Mouse (Mus musculus) adrenal gland, adult 18-20 months (tissue): ENCODE measurements around the gene Krt7. TPM values are rescaled to one million over a fixed set of nuclear protein-coding genes. Genes with fewer than 3 reads are reported as not detected.

Experiments
- DNase-seq, 2 experiments: peaks; one replicate each; pipeline ENCODE4 v3.0.0; 2021 to 2022; ENCODE audit warnings: low spot score in 2 of 2
- microRNA-seq, 2 experiments: library from miRNA; unstranded; fragments of <30 nt; microRNA quantifications; one replicate each; pipeline ENCODE4 v1.2.0; 2021; ENCODE audit warnings: borderline number of aligned reads in 2 of 2
- total RNA-seq, 2 experiments: library from RNA; stranded (reverse); gene quantifications; 1 replicate in 1 of 2; 2 replicates in 1 of 2; pipeline ENCODE4 v1.2.3; 2021

Krt7 gene
- total RNA-seq, 2 experiments from 2014 or later: 1.4 to 2.6 TPM

DNA sequence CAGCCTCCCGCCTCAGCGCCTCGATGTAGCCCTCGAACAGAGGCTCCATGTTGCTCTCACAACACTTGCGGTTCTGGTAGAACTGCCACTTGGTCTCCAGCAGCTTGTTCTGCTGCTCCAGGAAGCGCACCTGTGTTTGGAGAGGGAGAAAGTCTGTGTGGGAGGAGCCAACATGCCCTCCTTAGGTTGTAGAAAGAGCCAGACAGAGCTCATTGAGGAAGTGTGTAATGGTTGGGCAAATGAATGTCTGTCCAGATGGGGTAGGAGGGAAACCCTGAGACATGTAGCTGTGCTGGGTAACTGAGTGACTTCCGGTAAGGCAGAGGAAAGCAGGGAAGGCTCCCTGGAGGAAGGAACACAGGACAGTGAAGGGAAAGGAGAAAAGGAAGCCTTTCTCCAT is 25.8 kb downstream of the Krt7 start:
- no peak for DNase-seq

DNA sequence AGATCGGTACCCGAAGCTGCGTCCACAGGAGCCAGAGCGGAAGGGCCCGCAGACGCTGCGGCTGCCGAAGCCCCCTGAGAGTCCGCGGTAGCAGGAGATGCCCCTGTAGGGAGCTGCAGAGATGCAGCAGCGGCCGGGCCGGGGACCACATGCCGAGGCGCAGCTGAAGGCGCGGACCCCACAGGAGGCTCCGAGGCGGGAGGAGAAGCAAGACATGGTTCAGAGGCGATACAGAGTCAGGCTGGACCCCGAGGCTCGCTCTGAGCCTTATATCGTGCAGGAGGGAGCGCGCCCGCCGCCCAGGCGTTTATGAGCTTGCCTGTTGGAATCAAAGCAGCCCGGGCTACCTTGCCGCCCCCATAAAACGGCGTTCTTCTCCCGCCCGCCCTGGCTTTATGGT is 27.7 kb downstream of the Krt7 start, which contains the start of gene Krt87:
Gene Krt87, minus strand, starts transcription at position 250 of the 400 bp plus-strand sequence.
- DNase-seq: no peak

GRCm38 (mm10) chr15:101440837-101441236 is 30.0 kb downstream of the Krt7 start:
- DNase-seq: no peak

GRCm38 (mm10) chr15:101446572-101446971 is 35.7 kb downstream of the Krt7 start:
- DNase-seq: no peak

GRCm38 (mm10) chr15:101447444-101447843 is 36.6 kb downstream of the Krt7 start, which contains the start of gene Krt88:
Gene Krt88 (plus strand): TSS chr15:101447744.
- no peak for DNase-seq

DNA sequence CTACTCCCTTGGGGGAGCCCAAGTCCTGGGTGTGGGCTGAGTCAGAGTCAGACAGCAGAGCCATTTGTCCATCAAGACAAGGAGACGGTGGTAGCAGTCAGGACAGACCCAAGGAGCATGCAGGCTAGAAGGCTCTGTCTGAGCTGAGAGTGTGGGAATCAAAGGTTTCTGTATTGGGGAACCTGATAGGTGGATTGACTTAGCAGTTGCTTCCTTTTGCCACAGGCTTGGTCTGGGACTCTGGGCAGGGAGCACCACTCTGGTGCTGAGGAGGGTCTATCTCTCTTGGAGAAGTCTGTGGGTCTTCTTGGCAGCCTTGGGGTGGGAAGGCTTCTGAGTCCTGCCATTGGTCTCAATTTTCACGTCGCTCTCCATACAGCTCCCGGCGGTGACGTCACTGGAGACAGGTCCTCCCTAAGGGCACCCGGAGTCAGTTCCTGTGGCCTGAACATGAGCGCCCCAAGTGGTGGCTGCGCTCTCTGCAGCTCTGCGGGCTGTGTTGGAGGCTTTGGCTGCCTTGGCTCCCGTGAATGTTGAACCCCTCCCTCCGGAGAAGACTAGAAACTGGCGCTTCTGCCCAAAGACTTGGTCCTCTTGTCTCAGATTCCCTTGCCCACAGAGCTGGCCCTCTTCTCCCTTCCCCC is 42.4 kb downstream of the Krt7 start:
- peak; percentile 79 to 82 for DNase-seq

DNA sequence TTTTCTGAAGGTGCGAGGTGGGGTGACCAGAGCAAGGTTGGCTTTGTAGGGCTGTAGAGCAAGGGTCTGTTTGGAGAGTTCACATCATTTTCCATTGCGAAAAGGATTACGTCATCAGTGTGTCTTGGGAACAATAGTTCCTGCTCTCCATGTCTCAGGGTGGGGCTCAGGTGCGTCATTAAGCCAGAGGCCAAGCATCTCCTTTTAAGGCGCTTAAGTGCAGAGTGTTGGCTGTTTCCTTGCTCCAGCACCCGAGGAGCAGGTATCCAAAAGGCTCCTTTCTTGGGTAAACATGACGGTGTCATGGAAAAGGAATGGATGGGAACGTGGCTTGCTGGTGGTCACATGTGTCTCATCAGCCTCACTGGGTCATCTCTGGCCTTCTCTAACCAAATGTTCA is 43.9 kb downstream of the Krt7 start:
- no peak for DNase-seq

GRCm38 (mm10) chr15:101455292-101455691 is 44.4 kb downstream of the Krt7 start:
- no peak for DNase-seq

GRCm38 (mm10) chr15:101455891-101456290 is 45.0 kb downstream of the Krt7 start:
- no peak for DNase-seq

DNA sequence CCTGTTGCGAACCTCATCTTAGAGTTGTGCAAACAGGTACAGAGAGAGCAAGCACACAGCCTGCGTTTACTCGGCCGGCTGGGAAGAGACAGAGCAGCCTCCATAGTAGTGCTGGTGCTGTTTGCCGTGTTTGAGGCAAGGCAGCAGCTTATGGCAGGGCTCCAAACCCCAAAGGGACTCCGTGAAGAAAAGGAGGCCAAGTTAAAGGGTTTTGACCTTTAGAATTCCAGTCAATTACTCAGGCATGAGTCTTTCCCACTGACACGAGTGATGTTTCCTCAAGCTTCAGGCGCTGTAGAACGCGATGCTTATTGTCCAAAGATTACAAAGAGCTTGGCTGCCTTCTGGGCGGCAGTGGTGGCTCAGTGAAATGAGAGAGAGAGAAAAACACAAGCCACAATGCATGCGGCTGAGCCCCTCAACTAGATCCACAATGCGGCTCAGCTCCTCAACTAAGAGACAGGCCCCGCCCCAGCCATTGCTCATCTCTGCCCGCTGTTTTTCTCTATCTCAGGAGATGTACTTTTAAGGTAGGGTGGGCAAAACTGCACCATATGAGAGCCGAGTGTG is 47.6 kb downstream of the Krt7 start:
- DNase-seq: no peak

DNA sequence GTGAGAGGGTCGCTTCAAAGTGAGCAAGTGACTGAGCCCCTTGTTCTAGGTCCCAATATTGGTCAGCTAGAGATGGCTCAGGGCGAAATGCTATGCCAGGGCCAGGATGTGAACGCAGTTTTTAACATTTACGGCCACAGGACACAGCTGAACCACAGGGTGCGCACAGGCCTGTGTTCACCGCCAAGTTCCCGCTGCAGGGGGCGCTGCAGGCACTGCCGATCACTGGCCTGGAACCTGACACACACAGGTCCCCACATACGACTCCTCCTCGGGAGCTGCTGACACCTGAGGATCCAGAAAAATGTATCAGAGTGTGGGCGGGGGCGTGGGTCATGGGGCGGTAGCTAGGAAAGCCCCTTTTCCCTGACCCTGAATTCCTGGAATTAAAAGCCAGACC is 48.4 kb downstream of the Krt7 start:
- no peak for DNase-seq

DNA sequence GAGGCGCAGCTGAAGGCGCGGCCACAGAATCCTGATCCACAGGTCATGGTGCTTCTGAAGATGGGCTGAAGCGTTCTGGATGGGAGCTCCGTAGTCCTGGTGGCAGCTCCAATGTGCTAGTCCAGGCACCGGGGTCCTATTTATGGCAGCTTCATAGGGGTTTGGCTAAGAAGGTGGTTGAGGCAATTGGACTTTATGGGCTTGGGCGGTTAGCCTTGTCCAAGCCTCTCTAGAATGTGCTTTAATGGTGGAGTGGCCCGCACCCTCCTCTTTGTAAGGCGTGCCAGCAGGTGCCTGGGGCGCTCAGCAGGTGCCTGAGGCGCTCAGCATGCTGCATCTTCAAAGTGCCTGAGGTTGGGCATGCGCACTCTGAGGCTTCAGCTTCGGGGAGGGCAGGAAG is 52.8 kb downstream of the Krt7 start, which contains the start of gene Krt81:
Gene Krt81, minus strand, starts transcription at position 101 of the 400 bp plus-strand sequence.
- DNase-seq: no peak

DNA sequence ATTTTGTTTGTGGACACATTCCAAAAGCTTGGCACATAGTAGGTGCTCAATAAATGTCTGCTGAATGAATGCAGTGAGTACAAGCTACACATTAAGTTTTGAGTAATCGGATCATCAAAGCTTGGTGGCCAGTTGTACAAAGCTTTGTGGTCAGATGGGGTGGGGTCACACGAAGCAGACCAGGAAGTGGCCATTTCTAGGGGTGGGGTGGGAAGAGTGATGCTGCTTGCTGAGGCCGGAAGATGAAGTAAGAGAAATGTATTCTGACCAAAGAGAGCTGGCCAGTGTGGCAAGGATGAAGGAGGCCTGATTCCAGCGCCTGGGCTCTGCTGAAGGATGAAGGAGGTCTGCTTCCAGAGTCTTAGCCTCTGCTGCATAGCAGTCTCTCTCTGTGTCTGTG is 58.2 kb downstream of the Krt7 start:
- no peak for DNase-seq

DNA sequence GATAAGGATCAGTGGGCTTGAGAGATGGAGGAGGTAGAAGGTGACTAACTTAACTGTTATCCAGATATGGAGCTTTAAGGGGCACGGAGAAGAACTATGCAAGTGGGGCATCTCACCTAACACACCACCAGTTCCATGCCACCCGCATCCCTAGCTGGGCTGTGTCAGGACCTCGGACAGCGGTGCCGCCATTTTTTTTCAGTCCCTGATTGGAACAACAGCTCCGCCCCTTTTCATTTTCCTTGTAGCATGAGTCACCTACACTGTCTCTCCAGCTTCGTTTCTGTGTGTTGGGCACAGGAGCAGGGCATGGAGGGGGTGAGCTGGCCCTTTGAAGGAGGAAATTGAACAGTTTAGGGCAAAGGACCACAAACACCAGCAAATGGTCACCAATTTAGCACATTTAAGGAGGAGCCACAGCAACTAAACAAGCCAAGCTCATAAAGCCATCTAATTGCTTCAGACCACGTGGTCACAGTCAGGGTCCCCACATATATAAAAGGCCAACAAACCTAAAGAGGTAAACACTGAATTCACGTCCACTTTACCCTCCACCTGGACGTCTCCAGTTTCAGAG is 62.2 kb downstream of the Krt7 start, which contains the start of gene Krt86:
Gene Krt86, plus strand, starts transcription at position 527 of the 577 bp plus-strand sequence.
- DNase-seq: peak in 1 of 2 experiments; percentile 46

DNA sequence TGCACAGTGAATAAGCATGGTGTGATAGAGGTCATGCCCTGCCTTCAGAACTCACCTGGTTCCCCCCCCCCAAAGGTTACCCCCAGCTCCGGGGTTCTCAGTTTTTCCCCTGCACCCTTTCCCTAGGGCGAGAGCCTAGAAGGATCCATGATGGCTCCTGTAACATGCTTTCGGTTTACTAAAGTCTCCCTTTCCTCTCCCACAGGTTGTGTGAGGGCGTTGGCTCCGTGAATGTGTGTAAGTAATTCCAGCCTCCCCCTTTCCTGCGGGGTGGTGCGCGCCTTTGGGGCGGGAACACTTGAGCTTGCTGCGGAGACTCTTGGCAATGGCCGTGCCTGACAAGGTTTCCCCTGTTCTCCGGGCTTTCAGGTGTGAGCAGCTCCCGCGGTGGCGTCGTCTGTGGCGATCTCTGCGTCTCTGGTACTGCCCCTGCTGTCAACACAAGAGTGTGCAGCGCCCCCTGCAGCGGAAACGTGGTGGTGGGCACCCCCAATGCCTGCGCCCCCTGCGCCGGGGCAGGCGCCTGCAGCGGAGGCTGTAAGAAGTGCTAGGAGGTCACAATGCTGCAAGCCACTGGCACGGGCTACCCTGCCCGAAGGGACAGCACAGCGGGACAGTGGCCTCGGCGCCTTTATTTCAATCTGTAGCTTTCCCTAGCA is 68.3 kb downstream of the Krt7 start:
- peak; percentile 27 to 46 for DNase-seq

DNA sequence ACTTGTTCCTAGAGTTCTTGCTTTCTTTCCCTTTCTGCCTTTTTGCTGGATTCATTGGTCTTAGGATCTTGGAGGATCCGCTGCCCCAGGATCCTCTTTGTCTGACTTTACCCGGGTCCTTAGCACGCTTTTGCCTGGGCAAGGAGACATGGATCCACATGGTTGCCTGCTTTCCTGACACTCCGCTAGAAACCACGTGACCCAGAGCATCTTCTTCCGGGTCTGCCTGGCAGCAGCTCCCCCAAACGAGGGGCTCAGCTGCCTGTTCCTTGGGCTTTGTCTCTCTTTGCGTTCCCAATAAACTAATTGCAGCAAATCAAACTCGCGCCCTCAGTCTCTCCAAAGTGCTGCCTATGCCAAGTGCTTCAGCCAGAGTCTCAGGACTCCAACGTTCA is 68.8 kb downstream of the Krt7 start:
- DNase-seq: no peak

Small RNAs within 50 kb of the gene (microRNA-seq; reads per million reads assigned to microRNA genes)
- gene Mir1941: 67.1 to 140 reads per million in 2 experiments

Other genes starting within 250 kb of the Krt7 start
- gene Acvr1b, start 237.0 kb upstream of the Krt7 start, total RNA-seq: 1 to 10 TPM; 5.8 to 5.9 TPM
- 10 to 100 TPM; 16.3 to 19.8 TPM for gene Grasp, start 186.9 kb upstream of the Krt7 start, total RNA-seq
- 100 to 1,000 TPM; 275 to 349 TPM for gene Nr4a1, start 156.8 kb upstream of the Krt7 start, total RNA-seq
- 10 to 100 TPM; 60.5 to 64.0 TPM for gene Atg101, start 126.8 kb upstream of the Krt7 start, total RNA-seq
- under 1 TPM; 0.27 to 0.54 TPM for gene 6030408B16Rik, start 117.8 kb upstream of the Krt7 start, total RNA-seq
- 1 to 10 TPM; 4.3 to 7.8 TPM for gene Krt80, start 40.9 kb upstream of the Krt7 start, total RNA-seq
- not detected for gene Krt87, start 27.8 kb downstream of the Krt7 start, total RNA-seq
- gene Krt88, start 36.7 kb downstream of the Krt7 start, total RNA-seq: not detected
- not detected for gene Krt81, start 52.7 kb downstream of the Krt7 start, total RNA-seq
- gene Krt86, start 62.4 kb downstream of the Krt7 start, total RNA-seq: not detected
- not detected for gene Krt83, start 80.5 kb downstream of the Krt7 start, total RNA-seq
- not detected for gene Gm49425, start 106.2 kb downstream of the Krt7 start, total RNA-seq
- not detected for gene Krt84, start 121.8 kb downstream of the Krt7 start, total RNA-seq
- not detected for gene Krt82, start 139.6 kb downstream of the Krt7 start, total RNA-seq
- gene Krt90, start 151.9 kb downstream of the Krt7 start, total RNA-seq: not detected
- gene Krt75, start 162.9 kb downstream of the Krt7 start, total RNA-seq: not detected
- not detected for gene Gm5414, start 217.1 kb downstream of the Krt7 start, total RNA-seq
- not detected for gene Gm5478, start 236.3 kb downstream of the Krt7 start, total RNA-seq